Comparison of ENCODE assay signal across 8 mouse cellular contexts in the genomic region with DNA sequence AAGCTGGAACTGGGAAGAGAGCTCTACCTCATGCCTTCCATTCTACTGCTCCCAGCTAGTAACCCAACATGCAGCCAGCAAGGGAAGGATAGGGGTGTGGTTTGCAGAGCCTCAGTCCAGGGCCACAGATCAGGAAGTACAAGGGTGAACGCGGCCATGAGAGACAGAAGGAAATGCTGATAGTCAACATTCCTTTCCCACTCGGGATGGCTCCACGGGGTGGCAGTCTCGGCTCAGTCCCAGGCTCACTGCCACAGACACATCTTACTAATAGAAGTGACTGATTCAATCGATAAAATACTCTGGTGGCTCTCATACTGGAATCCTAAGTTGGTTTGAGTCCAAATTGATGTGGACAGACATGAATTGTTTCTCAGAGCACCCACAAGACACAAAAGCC. TPM values are rescaled to one million over a fixed set of nuclear protein-coding genes. Genes with fewer than 3 reads are reported as not detected.
A peak's percentile ranks its signal among the peaks of the same experiment; 100 is the strongest.
DNase-seq lines count a peak whose midpoint lies in the region; ATAC-seq and TF ChIP-seq lines count a peak whose summit lies in the region.
"Had no signal": no experiment of that assay in that cellular context is flagged by ENCODE, and none has a peak within 500 bp of the region (broad histone marks: within the 10 kb centered on the region; RNA-seq: fewer than 3 reads in every experiment).

No protein-coding gene starts in this region.

- WGBS in intestine, embryonic 15.5 days: 53% methylated on average over 6 of the region's 6 CpGs
- WGBS in lung, adult 2 months: 6% methylated on average over 6 of the region's 6 CpGs
- WGBS in forebrain, embryonic 12.5 days: 80% methylated on average over 6 of the region's 6 CpGs

- peaks cover 10% of the 10 kb centered on the region for H3K36me3 ChIP-seq in intestine, embryonic 15.5 days
- peaks cover 54% of the 10 kb centered on the region for H3K36me3 ChIP-seq in forebrain, embryonic 12.5 days (replicated peaks)

- peak; percentile 89 for ATAC-seq in common myeloid progenitor, adult 5-6 weeks (replicated peaks; ENCODE audit: low read depth, poor library complexity, severe bottlenecking)
- ATAC-seq in intestine, embryonic 15.5 days: peak; percentile 95
- ATAC-seq in forebrain, embryonic 12.5 days (ENCODE audit: low FRiP score): no peak

- no peaks in the 10 kb centered on the region for H3K9me3 ChIP-seq in intestine, embryonic 15.5 days
- H3K9me3 ChIP-seq in forebrain, embryonic 12.5 days: no peaks in the 10 kb centered on the region
- H3K9me3 ChIP-seq: limb, embryonic 12.5 days had no signal

- peak; percentile 44 to 54 for DNase-seq in urinary bladder, adult 18-20 months (ENCODE audit: low spot score in 2 of 2)
- DNase-seq in urinary bladder, adult 2 months (ENCODE audit: low spot score): no peak
- DNase-seq in lung, adult 2 months: peak; percentile 62
- DNase-seq in urinary bladder, postnatal 25 days (ENCODE audit: low spot score): peak; percentile 37

- TF ChIP-seq CTCF in lung, adult 2 months (IDR thresholded peaks at IDR 0.05; ENCODE audit: insufficient read depth, low read length): peak; percentile 78

- H3K27me3 ChIP-seq in intestine, embryonic 15.5 days (replicated peaks): no peaks in the 10 kb centered on the region
- H3K27me3 ChIP-seq in forebrain, embryonic 12.5 days: no peaks in the 10 kb centered on the region
- H3K27me3 ChIP-seq: limb, embryonic 12.5 days had no signal

- 0 out of 2 replicates have a peak, but pooled peaks cover 3% of the 10 kb centered on the region for H3K4me1 ChIP-seq in intestine, embryonic 15.5 days (replicated peaks)
- peaks cover 5% of the 10 kb centered on the region; the same call in 1 of the 2 replicates for H3K4me1 ChIP-seq in lung, adult 2 months (ENCODE audit: control insufficient read depth, insufficient read depth, low read length)
- H3K4me1 ChIP-seq in forebrain, embryonic 12.5 days: no peaks in the 10 kb centered on the region
- H3K4me1 ChIP-seq: limb, embryonic 12.5 days had no signal

- no peak overlapping the region for H3K4me3 ChIP-seq in intestine, embryonic 15.5 days (replicated peaks)
- H3K4me3 ChIP-seq in lung, adult 2 months (replicated peaks; ENCODE audit: extremely low read depth, low read depth, low read length): no peak overlapping the region
- no peak overlapping the region for H3K4me3 ChIP-seq in forebrain, embryonic 12.5 days (replicated peaks)
- H3K4me3 ChIP-seq: limb, embryonic 12.5 days had no signal

- H3K4me2 ChIP-seq in intestine, embryonic 15.5 days (replicated peaks): no peak overlapping the region
- H3K4me2 ChIP-seq in forebrain, embryonic 12.5 days: no peak overlapping the region
- H3K4me2 ChIP-seq: limb, embryonic 12.5 days had no signal

- no peak for TF ChIP-seq POLR2A in lung, adult 2 months (IDR thresholded peaks at IDR 0.05; ENCODE audit: borderline replicate concordance, extremely low read depth, low read depth, low read length)

- H3K9ac ChIP-seq in intestine, embryonic 15.5 days: no peak overlapping the region
- H3K9ac ChIP-seq in forebrain, embryonic 12.5 days: no peak overlapping the region
- H3K9ac ChIP-seq: limb, embryonic 12.5 days had no signal

- H3K27ac ChIP-seq in intestine, embryonic 15.5 days: no peak overlapping the region
- H3K27ac ChIP-seq in forebrain, embryonic 12.5 days: no peak overlapping the region
- H3K27ac ChIP-seq: limb, embryonic 12.5 days had no signal

RNA-seq across cellular contexts. Expression of gene E2f6, which starts 17.7 kb away (rescaled TPM):
- polyA plus RNA-seq in urinary bladder, adult 2 months (2012; rRNA removed): 26.5 and 27.9 TPM in 2 replicates
- total RNA-seq in common myeloid progenitor, adult 5-6 weeks (2017): 38.9 and 54.0 TPM in 2 replicates
- polyA plus RNA-seq in intestine, embryonic 15.5 days (2015; fragmentation: Nextera tagmentation; extraction: Ambion mirVana): 37.6 and 39.6 TPM in 2 replicates
- 13.6 and 15.1 TPM in 2 replicates for polyA plus RNA-seq in lung, adult 2 months (2012; rRNA removed)
- polyA plus RNA-seq in forebrain, embryonic 12.5 days (2016; fragmentation: Nextera tagmentation; extraction: Ambion mirVana): 75.0 and 77.4 TPM in 2 replicates

RNA-seq across cellular contexts. Expression of gene Greb1, which starts 27.8 kb away (rescaled TPM):
- polyA plus RNA-seq in urinary bladder, adult 2 months (2012; rRNA removed): 0.29 and 0.35 TPM in 2 replicates
- total RNA-seq in common myeloid progenitor, adult 5-6 weeks (2017): 0.05 TPM in 1 of 2 replicates, not detected in the other
- polyA plus RNA-seq in intestine, embryonic 15.5 days (2015; fragmentation: Nextera tagmentation; extraction: Ambion mirVana): 5.1 and 5.7 TPM in 2 replicates
- 0.64 and 1.2 TPM in 2 replicates for polyA plus RNA-seq in lung, adult 2 months (2012; rRNA removed)
- polyA plus RNA-seq in forebrain, embryonic 12.5 days (2016; fragmentation: Nextera tagmentation; extraction: Ambion mirVana): 2.4 and 2.5 TPM in 2 replicates
